Mouse (Mus musculus) heart, adult 11 months (tissue): ENCODE data around the gene Ola1.
A peak's percentile ranks its signal among the peaks of the same experiment; 100 is the strongest.

Experiments used
- DNase-seq: peaks from one replicate; pipeline ENCODE4 v3.0.0; 2022

Ola1 gene

DNA sequence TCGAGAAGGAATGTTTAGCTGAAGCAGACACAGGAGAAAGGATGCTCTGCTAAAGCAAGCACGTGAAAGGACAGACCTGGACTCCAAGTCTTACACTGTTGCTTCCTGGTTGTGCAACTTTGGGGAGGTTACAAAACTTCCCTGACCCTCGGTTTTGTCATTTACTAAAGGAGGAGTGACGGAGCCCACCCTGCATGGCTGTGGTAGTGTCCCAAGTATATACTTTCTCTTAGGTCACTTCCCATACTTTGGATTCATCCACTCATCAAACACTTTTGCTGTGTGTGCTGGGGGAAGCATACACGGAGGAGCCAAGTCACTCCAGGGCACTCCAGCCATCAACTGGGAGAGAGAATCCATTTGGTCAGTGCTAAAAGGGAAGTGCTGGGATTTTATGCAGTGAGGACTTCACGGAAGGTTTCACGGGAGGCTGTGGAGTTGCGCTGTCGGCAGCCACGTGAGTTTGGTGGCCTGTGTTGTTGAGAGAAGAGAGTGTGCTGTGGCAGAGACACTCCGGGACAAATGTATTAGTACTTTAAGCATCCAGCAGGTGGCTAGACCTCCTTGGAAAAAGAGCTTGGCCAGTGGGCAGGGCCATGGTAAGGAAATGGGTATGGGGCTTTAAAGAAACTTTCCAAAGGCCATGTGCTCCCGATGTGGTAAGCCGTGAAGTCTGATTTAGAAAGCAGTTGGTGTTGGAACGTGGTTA is 154.7 kb downstream of the Ola1 start:
- DNase-seq, result peak; percentile 82

DNA sequence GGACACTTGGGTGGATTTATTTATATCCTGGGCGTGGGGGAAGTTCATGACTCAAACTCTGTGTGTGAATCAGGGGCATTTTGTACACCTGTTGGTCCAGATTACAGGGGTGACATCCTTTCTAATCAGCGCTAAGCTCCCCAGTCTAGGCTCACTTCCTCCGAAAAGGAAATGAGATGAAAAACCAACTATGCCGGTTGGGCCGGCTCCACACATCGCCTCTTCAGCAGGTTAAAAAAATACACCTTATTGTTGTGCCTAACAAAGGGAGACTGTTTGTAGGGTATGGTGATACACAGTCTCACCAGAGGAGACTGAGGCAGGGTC is 158.5 kb downstream of the Ola1 start:
- no peak for DNase-seq

DNA sequence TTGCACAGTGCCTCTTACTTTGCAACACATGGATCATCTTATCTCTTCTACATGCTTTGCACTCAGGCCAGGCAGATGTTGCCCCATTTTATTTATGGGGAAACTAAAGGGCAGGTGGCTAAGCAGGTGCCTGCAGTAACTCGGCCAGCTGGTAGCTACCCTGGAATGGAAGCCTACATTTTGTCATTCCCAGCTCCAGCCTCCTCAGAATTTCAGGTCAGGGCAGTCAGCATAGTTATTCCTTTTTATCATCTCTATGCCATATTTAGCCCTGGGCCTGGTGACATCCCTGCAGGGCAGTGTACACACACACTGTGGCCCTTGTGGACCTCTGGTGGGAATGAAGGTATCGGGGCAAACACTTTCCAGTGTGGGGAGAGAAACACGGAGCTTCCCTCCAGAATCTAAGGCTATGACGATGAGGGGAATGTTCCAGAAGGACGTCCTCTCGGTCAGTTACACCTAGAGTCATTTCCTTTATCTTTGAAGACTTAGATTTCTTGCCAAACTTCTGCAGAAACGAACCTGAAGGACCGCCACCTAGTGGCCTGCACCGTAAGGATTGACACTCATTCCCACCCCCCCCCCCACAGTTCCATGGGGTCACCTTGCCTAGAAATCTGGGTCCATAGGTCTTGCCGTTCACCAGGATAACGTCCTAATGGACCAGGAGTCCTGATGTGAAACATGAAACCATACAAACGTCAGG is 159.0 kb downstream of the Ola1 start:
- peak; percentile 95 for DNase-seq

DNA sequence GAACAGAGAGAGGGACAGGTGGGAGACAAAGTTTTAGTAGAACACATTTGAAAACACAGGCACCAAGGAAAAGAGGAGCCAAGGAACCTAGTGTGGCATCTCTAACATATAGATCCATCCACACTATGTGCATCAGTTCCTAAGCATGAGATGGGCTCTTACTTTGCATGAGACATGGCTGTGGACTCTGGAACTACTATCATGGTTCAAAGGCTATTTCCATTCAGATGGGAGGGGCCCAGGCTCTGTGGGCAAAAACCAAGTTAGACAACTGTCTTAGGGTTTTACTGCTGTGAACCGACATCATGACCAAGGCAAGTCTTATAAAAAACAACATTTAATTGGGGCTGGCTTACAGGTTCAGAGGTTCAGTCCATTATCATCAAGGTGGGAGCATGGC is 160.4 kb downstream of the Ola1 start:
- DNase-seq, result peak; percentile 58

DNA sequence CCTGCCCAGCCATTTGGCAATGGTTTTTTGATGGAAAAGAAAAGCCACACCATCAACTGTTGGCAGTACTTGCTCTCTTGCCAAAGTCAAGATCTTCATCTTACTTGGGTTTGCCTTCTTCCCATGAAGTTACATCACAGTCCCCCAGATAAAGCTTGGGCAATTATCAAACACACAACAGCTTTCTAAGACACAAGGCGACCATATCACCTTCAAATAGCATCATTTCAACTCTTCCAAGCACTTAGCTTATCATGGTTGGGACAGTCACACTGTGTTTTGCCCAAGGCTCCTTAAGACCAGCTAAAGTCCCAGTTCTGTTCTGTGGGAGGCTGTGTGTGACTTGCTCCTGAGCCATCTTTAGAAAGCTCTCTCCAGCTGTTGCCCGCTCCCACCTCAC is 161.1 kb downstream of the Ola1 start:
- DNase-seq, result no peak

DNA sequence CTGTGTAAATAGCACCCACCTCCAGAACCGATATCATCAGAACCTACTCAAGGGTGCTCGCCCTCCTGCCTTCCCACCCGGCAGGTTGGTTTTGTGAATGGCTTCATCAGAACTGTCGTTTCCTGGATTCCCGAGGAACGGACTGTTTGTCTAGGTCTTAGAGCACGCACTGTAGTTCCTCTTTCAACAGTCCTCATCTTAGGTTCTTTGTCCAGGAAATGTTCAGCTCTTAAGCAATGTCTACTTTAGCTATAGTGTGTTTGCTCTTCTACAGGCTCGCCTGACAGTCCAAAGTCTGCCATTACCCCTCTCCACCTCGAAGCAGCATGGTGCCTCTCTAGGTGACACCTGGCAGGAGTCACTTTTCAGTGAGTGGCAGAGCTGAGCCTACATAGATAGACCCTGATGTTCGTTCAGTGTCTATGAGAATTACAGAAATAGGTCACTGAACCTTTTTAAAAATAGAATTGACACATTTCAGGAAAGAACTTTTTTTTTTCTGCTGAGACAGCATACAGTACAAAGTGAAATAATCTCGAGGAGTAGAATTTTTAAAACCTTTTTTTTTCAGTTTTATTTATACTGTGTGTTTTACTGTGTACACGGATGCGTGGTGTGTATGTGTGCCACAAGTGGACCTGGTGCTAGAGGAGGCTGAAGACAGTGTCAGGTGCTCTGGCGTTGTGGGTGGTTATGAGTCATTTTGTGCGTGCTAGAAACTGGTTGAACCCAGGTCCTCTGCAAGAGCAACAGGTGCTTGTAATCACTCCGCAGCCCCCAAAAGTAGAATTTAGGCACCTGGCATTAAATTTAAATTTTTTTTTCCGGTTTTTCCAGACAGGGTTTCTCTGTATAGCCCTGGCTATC is 162.4 kb downstream of the Ola1 start:
- DNase-seq, result no peak

DNA sequence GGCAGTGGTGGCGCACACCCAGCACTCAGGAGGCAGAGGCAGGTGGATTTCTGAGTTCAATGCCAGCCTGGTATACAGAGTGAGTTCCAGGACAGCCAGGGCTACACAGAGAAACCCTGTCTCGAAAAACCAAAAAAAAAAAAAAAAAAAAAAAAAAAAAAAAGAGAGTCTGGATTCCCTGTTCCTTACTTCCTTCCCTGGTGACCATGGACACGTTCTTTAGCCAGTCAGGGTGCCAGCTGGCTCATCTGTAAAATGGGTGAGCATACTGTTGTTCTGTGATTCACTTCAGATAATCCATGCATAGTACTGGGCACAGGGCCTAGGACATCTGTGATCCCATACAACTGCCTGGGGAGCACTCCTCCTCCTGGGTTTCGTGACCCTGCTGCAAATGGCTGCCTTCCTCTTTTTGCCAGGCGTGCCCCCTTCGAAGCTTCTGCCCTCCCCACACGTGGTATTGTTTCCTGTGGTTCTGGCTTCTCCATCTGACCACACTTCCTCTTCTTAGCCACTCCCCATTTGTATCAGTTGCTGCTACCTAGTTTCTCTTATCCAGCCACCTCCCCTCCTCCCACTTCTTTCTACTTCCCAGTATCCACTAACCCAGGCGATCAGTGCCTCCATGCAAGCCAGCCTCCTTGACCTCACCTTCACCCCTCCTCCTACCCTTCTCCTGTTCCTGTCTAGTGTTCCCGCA is 164.8 kb downstream of the Ola1 start:
- peak; percentile 98 for DNase-seq

DNA sequence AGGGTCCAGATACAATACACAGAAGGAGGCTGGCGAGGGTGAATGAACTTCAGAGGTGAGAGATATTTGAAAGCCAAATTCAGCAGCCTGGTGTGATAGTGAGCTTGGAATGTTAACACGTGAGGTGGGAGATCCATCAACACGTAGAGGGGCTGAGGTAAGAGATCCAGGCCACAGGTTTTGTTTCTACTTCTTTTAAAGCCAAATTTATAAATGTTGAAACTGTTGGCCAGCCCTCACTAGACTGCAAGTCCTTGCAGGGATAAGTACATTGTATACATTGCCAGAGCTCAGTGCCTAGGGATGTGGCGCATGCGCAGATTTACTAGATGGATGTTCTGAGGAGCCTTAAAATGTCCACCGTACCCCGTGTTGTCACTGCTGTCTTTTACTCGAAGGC is 168.3 kb downstream of the Ola1 start:
- peak; percentile 82 for DNase-seq

DNA sequence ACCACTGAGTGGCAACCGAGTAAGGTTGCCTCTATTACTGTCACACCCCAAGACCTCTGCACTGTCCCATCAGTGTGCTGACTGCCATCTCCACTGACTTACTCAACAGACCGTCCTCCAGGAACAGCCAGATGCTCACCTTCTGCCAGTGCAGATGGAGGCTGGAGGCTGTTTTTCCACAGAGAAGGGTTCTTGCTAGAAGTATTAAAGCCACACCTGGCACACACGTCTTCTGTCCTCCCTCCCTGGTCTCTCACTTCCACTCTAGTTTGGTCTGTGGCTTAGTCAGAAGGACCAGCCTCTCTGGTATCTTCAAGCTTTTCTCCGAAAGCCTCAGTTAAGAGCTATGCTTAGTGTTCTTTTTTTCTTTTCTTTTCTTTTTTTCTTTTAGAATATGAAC is 168.7 kb downstream of the Ola1 start:
- DNase-seq, result no peak

DNA sequence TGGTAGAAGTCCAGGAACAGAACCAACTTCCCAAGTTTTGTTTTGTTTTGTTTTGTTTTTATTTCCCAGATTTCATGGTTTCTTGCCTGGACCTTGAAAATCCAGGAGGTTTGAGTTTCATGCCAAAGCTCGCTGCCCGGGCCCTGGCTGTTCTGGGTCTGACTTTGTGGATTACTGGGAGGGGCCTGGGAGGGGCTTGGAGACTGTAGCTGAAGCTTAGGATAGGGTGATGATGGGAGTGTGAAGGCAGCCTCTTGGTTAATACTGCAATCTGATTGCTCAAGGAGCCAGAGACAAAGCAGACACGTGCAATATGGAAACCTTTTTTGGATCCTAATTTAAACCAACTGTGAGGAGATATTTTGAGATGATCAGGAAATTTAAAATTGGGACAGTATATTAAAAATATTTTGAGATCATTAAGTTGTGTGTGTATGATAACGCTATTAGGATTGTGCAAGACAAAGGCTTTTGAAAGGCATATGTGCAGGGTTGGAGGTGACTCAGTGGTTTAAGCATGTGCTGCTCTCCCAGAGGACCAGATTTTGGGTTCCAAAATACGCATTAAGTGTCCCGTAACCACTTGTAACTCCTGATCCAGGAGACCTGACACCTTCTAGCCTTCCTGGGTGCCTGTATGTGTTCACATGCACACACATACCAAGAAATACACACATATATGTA is 169.6 kb downstream of the Ola1 start:
- peak; percentile 97 for DNase-seq

DNA sequence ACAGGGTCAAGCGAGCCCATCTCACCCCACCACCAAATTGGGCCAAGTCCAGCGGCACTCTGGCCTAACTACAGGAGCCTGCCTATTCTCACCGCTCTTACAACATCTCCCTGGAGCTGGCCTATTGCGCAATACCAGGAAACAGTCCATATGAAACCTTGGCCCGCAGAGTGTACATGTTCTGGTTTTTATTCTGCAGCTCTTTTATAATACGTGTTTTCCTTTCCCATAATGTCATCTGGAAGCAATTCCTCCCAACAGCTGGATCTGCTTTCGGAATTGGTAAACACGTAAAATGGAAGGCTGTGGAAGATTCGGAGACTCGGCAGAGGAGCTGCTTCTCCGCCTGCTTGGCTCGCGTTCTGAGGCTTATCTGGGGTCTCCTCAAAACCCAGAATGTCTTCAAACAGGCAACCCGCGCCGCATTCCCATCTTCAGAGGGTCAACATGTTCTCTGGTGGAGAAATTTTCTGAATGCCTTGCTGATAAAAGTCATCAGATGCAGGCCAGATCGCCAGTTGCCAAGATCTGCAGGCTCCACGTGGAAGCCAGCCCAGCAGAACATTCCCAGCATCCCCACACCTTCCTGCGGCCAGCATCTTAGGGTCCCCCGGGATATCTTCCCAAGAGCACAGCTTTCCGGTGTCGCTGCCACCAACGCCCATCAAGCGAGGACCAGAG is 171.5 kb downstream of the Ola1 start:
- DNase-seq, result peak; percentile 99

DNA sequence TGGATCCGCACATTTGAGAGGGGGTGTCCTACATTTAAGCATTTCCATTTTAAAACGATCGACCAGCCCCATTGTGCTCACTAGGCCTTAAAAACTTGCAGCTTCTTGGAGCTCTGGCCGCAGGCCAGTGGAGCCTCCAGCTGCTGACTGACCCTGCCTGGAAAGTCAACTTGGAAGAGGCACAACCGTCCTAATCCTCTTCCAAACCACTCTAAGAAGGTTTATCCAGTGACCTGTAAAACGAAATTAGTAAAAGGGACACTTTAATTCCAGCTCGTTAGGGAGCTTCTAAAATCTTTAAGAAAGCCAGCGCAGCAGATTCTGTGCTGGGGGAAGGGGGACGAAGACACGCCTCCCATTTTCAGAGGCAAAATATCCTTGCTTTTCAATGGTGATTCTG is 172.1 kb downstream of the Ola1 start:
- peak; percentile 98 for DNase-seq

DNA sequence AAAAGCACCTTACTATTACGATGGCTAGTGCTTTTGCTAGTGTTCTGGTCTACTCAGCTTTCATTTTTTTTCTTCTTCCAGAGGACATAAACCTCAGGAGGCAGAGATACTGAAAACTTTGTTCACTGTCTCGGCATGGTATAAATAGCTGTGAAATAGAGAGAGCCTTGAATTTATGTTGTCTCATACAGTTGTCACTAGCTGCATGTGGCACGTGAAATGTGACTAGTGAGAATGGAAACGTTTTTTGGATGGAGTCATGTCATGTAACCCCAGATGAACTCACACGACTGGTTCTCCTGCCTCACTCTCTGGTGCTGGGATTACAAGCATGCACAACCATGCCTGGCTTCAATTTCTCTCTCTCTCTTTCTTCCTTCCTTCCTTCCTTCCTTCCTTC is 173.2 kb downstream of the Ola1 start:
- DNase-seq, result peak; percentile 78
